Mouse (Mus musculus): ENCODE data around the gene Dlgap1. TPM values are rescaled to one million over a fixed set of nuclear protein-coding genes. Genes with fewer than 3 reads are reported as not detected.

Dlgap1 gene
- total RNA-seq, 2 experiments from 2014 or later, result 497 to 553 TPM

- no peak for DNase-seq
Observed at GRCm38 (mm10) chr17:70870581-70870980, 901.7 kb downstream of the Dlgap1 start.

Small RNAs within 50 kb of the gene (microRNA-seq; reads per million reads assigned to microRNA genes)
- 0 reads per million in 2 experiments for gene Mir1195

All from layer of hippocampus, postnatal 36 days (tissue).